ENCODE assay signal across 24 mouse cellular contexts in genomic region chr12:38834581-38834980, GRCm38 (mm10). TPM values are rescaled to one million over a fixed set of nuclear protein-coding genes. Genes with fewer than 3 reads are reported as not detected.
DNase-seq lines count a peak whose midpoint lies in the region; ATAC-seq and TF ChIP-seq lines count a peak whose summit lies in the region.
"Had no signal": no experiment of that assay in that cellular context is flagged by ENCODE, and none has a peak within 500 bp of the region (broad histone marks: within the 10 kb centered on the region; RNA-seq: fewer than 3 reads in every experiment).

No protein-coding gene starts in this region.

- H3K4me3 ChIP-seq in forebrain, embryonic 11.5 days (ENCODE audit: low read depth, low read length), result no peak overlapping the region
- H3K4me3 ChIP-seq in forebrain, embryonic 10.5 days, result no peak overlapping the region
- H3K4me3 ChIP-seq in forebrain, embryonic 13.5 days, result no peak overlapping the region
- no peak overlapping the region for H3K4me3 ChIP-seq in forebrain, embryonic 16.5 days (replicated peaks; ENCODE audit: low read length)
- H3K4me3 ChIP-seq: embryonic facial prominence, embryonic 13.5 days; embryonic facial prominence, embryonic 15.5 days; erythroblast, embryonic 14.5 days had no signal

- no peak overlapping the region for H3K9ac ChIP-seq in forebrain, embryonic 11.5 days (ENCODE audit: low read length)
- H3K9ac ChIP-seq in forebrain, embryonic 13.5 days, result no peak overlapping the region
- no peak overlapping the region for H3K9ac ChIP-seq in forebrain, embryonic 16.5 days (replicated peaks; ENCODE audit: low read depth, low read length)
- H3K9ac ChIP-seq: embryonic facial prominence, embryonic 13.5 days; embryonic facial prominence, embryonic 15.5 days had no signal

- peak; percentile 49; the same call in 1 of the 2 replicates for ATAC-seq in forebrain, embryonic 11.5 days (replicated peaks; ENCODE audit: low FRiP score)
- ATAC-seq in forebrain, embryonic 13.5 days, result peak; percentile 43
- no peak for ATAC-seq in forebrain, embryonic 16.5 days
- ATAC-seq: activated CD4-positive, CD25-positive, alpha-beta regulatory T cell, adult 4 months; CD4-positive, CD25-positive, alpha-beta regulatory T cell, adult 4 months; Patski had no signal

- no peaks in the 10 kb centered on the region for H3K36me3 ChIP-seq in forebrain, embryonic 11.5 days (ENCODE audit: control insufficient read depth, insufficient read depth, low read length)
- H3K36me3 ChIP-seq in forebrain, embryonic 10.5 days (replicated peaks), result peaks cover 5% of the 10 kb centered on the region
- H3K36me3 ChIP-seq in forebrain, embryonic 13.5 days (ENCODE audit: poor library complexity, severe bottlenecking), result no peaks in the 10 kb centered on the region
- H3K36me3 ChIP-seq in forebrain, embryonic 16.5 days (ENCODE audit: control insufficient read depth, insufficient read depth), result no peaks in the 10 kb centered on the region
- H3K36me3 ChIP-seq: embryonic facial prominence, embryonic 13.5 days; embryonic facial prominence, embryonic 15.5 days; G1E had no signal

- no peak overlapping the region for H3K4me2 ChIP-seq in forebrain, embryonic 11.5 days (ENCODE audit: low read depth, low read length, severe bottlenecking)
- H3K4me2 ChIP-seq in forebrain, embryonic 13.5 days, result no peak overlapping the region
- H3K4me2 ChIP-seq in forebrain, embryonic 16.5 days (ENCODE audit: low read length), result no peak overlapping the region
- H3K4me2 ChIP-seq: embryonic facial prominence, embryonic 13.5 days; embryonic facial prominence, embryonic 15.5 days had no signal

- H3K9me3 ChIP-seq in forebrain, embryonic 11.5 days (ENCODE audit: control insufficient read depth, low read length), result no peaks in the 10 kb centered on the region
- H3K9me3 ChIP-seq in forebrain, embryonic 10.5 days, result no peaks in the 10 kb centered on the region
- no peaks in the 10 kb centered on the region for H3K9me3 ChIP-seq in forebrain, embryonic 13.5 days (replicated peaks)
- no peaks in the 10 kb centered on the region for H3K9me3 ChIP-seq in forebrain, embryonic 16.5 days (ENCODE audit: control insufficient read depth, low read length)
- H3K9me3 ChIP-seq: embryonic facial prominence, embryonic 13.5 days; embryonic facial prominence, embryonic 15.5 days had no signal

- no peak overlapping the region for H3K27ac ChIP-seq in forebrain, embryonic 11.5 days (ENCODE audit: low read depth, low read length)
- no peak overlapping the region for H3K27ac ChIP-seq in forebrain, embryonic 10.5 days
- H3K27ac ChIP-seq in forebrain, embryonic 13.5 days, result no peak overlapping the region
- H3K27ac ChIP-seq in forebrain, embryonic 16.5 days (ENCODE audit: low read length), result no peak overlapping the region
- H3K27ac ChIP-seq: embryonic facial prominence, embryonic 13.5 days; embryonic facial prominence, embryonic 15.5 days had no signal

- no peak for TF ChIP-seq CTCF in brain, embryonic 14.5 days (IDR thresholded peaks at IDR 0.05; ENCODE audit: borderline replicate concordance, extremely low read depth, insufficient read depth, insufficient read length)

- TF ChIP-seq POLR2A in brain, embryonic 14.5 days (IDR thresholded peaks at IDR 0.05; ENCODE audit: borderline replicate concordance, extremely low read depth, insufficient read depth, insufficient read length, poor library complexity, severe bottlenecking), result no peak

- no peak for DNase-seq in forebrain, embryonic 11.5 days (ENCODE audit: low spot score)
- DNase-seq in forebrain, embryonic 10.5 days (ENCODE audit: extremely low spot score, low spot score), result no peak
- DNase-seq in brain, embryonic 14.5 days (ENCODE audit: low read depth), result peak; percentile 67
- DNase-seq: adrenal gland, adult 8-10 months; adrenal gland, postnatal 14 days; adrenal gland, postnatal 36 days; B cell, adult 2 months; cerebellum, adult 11 months; cerebellum, adult 18-20 months; cerebellum, adult 8-10 months; cerebellum, adult 9-11 months; cerebellum, postnatal 14 days; cerebellum, postnatal 36 days; embryo, embryonic 11 days had no signal

- WGBS in forebrain, embryonic 11.5 days, result 36% methylated on average over 4 of the region's 4 CpGs
- WGBS in forebrain, embryonic 10.5 days, result 57% methylated on average over 4 of the region's 4 CpGs
- 28% methylated on average over 4 of the region's 4 CpGs for WGBS in forebrain, embryonic 13.5 days
- 18% methylated on average over 4 of the region's 4 CpGs for WGBS in forebrain, embryonic 16.5 days

- H3K27me3 ChIP-seq in forebrain, embryonic 11.5 days (ENCODE audit: control insufficient read depth, insufficient read depth, low read length), result no peaks in the 10 kb centered on the region
- 0 out of 2 replicates have a peak, but pooled peaks cover 6% of the 10 kb centered on the region for H3K27me3 ChIP-seq in forebrain, embryonic 10.5 days (ENCODE audit: poor library complexity, severe bottlenecking)
- H3K27me3 ChIP-seq in forebrain, embryonic 13.5 days, result no peaks in the 10 kb centered on the region
- no peaks in the 10 kb centered on the region for H3K27me3 ChIP-seq in forebrain, embryonic 16.5 days (replicated peaks; ENCODE audit: control insufficient read depth, insufficient read depth, low read length)
- H3K27me3 ChIP-seq: CH12.LX; embryonic facial prominence, embryonic 13.5 days; embryonic facial prominence, embryonic 15.5 days; Patski had no signal

- H3K4me1 ChIP-seq in forebrain, embryonic 11.5 days (replicated peaks; ENCODE audit: control insufficient read depth, insufficient read depth, low read length), result no peaks in the 10 kb centered on the region
- peaks cover 18% of the 10 kb centered on the region for H3K4me1 ChIP-seq in forebrain, embryonic 10.5 days
- H3K4me1 ChIP-seq in forebrain, embryonic 13.5 days, result peaks cover 9% of the 10 kb centered on the region
- H3K4me1 ChIP-seq in forebrain, embryonic 16.5 days (replicated peaks; ENCODE audit: control insufficient read depth, insufficient read depth, low read length), result no peaks in the 10 kb centered on the region
- H3K4me1 ChIP-seq: embryonic facial prominence, embryonic 15.5 days had no signal

RNA-seq across cellular contexts. Expression of gene Etv1, which starts 55.4 kb away (rescaled TPM):
- polyA plus RNA-seq in forebrain, embryonic 11.5 days (2014; fragmentation: Nextera tagmentation; extraction: Ambion mirVana), result 25.7 and 28.0 TPM in 2 replicates
- 14.2 and 18.0 TPM in 2 replicates for polyA plus RNA-seq in forebrain, embryonic 10.5 days (2016; fragmentation: Nextera tagmentation; extraction: Ambion mirVana)
- polyA plus RNA-seq in forebrain, embryonic 13.5 days (2015; fragmentation: Nextera tagmentation; extraction: Ambion mirVana), result 28.5 and 29.2 TPM in 2 replicates
- 40.5 and 44.0 TPM in 2 replicates for polyA plus RNA-seq in forebrain, embryonic 16.5 days (2015; fragmentation: Nextera tagmentation; extraction: Ambion mirVana)
- polyA plus RNA-seq in brain, embryonic 14.5 days (2012; rRNA removed), result 12.5 and 18.8 TPM in 2 replicates
- polyA plus RNA-seq: erythroblast, embryonic 14.5 days; G1E had no signal
